Mouse (Mus musculus) testis, adult 2 months (tissue): ENCODE data around the gene Capns1. TPM values are rescaled to one million over a fixed set of nuclear protein-coding genes. Genes with fewer than 3 reads are reported as not detected.
"Not testable (repeated sequence)": the region's sequence is repeated elsewhere in the genome, so short reads cannot be mapped to it uniquely, and the experiment has no call there.

Source experiments
- H3K27ac ChIP-seq: fragments of 200-500 bp; 2 replicates; pipeline ENCODE4 v1.5.1; 2012; ENCODE audit warnings: low read depth, low read length; ENCODE audit not compliant: control insufficient read depth, insufficient read depth
- H3K27me3 ChIP-seq: fragments of 200-500 bp; 2 replicates; pipeline ENCODE4 v1.6.1; 2012; ENCODE audit warnings: mild to moderate bottlenecking, low read length, moderate library complexity; ENCODE audit not compliant: control insufficient read depth, insufficient read depth
- H3K36me3 ChIP-seq: fragments of 200-500 bp; 2 replicates; pipeline ENCODE4 v1.6.1; 2012; ENCODE audit warnings: mild to moderate bottlenecking, low read length; ENCODE audit not compliant: control insufficient read depth, insufficient read depth
- H3K4me1 ChIP-seq: fragments of 200-500 bp; 2 replicates; pipeline ENCODE4 v1.6.1; 2012; ENCODE audit warnings: low read length; ENCODE audit not compliant: control insufficient read depth, insufficient read depth
- H3K4me3 ChIP-seq: fragments of 200-500 bp; 2 replicates; pipeline ENCODE4 v1.5.1; 2012; ENCODE audit warnings: low read depth, mild to moderate bottlenecking, low read length, moderate library complexity, mixed read lengths; ENCODE audit not compliant: control insufficient read depth
- CTCF ChIP-seq: fragments of 200-500 bp; IDR thresholded peaks from 2 replicates; pipeline ENCODE4 v1.5.1; 2012; ENCODE audit warnings: low read depth, mild to moderate bottlenecking, inconsistent platforms, low read length, moderate library complexity; ENCODE audit not compliant: control insufficient read depth, insufficient read depth, insufficient replicate concordance
- POLR2A ChIP-seq: fragments of 200-500 bp; IDR thresholded peaks from 2 replicates; pipeline ENCODE4 v1.6.1; 2012; ENCODE audit warnings: low read depth, mild to moderate bottlenecking, inconsistent platforms, low read length, moderate library complexity; ENCODE audit not compliant: control insufficient read depth
- polyA plus RNA-seq: library from polyadenylated mRNA; depleted of rRNA; stranded (reverse); fragments of >200 nt; gene quantifications from 2 replicates; pipeline ENCODE4 v1.2.3, GENCODE M21; 2012; rRNA removed

Gene Capns1
- polyA plus RNA-seq = 562 and 592 TPM in 2 replicates

- TF ChIP-seq CTCF (peak; percentile 71; the same call in 1 of the 2 replicates), POLR2A (no peak)
- no peaks in the 10 kb centered on the region for H3K36me3 ChIP-seq
- no peaks in the 10 kb centered on the region for H3K27me3 ChIP-seq
- H3K4me1 ChIP-seq = peaks cover 36% of the 10 kb centered on the region
- H3K4me3 ChIP-seq = no peak within 1 kb of the TSS; the same call in 1 of the 2 replicates
- H3K27ac ChIP-seq = peak within 1 kb of the TSS; percentile 79
Observed at GRCm38 (mm10) chr7:30198481-30198971, at the start of gene Capns1. TSS of gene Capns1 (minus strand) at chr7:30198811.

GRCm38 (mm10) chr7:30237374-30237773, 38.8 kb upstream of the Capns1 start:
- H3K27me3 ChIP-seq, H3K4me1 ChIP-seq, H3K4me3 ChIP-seq, H3K27ac ChIP-seq, H3K36me3 ChIP-seq: not testable (repeated sequence)

GRCm38 (mm10) chr7:30235625-30236024, 37.0 kb upstream of the Capns1 start, which contains the start of gene Ovol3:
TSS of gene Ovol3 (minus strand) at chr7:30235725.
- TF ChIP-seq CTCF = no peak
- no peak for TF ChIP-seq POLR2A
- Histone ChIP-seq H3K27ac (no peak within 1 kb of the TSS), H3K4me3 (no peak within 1 kb of the TSS), H3K4me1 (peaks cover 14% of the 10 kb centered on the region), H3K36me3 (no peaks in the 10 kb centered on the region), H3K27me3 (no peaks in the 10 kb centered on the region)

- Histone ChIP-seq H3K36me3 (no peaks in the 10 kb centered on the region), H3K27ac (no peak overlapping the region), H3K4me3 (no peak overlapping the region), H3K27me3 (no peaks in the 10 kb centered on the region), H3K4me1 (peaks cover 14% of the 10 kb centered on the region)
- TF ChIP-seq POLR2A (no peak), CTCF (no peak)
Observed at GRCm38 (mm10) chr7:30235091-30235490, 36.5 kb upstream of the Capns1 start.

- H3K4me3 ChIP-seq = no peak overlapping the region
- H3K4me1 ChIP-seq = peaks cover 14% of the 10 kb centered on the region
- H3K27me3 ChIP-seq = no peaks in the 10 kb centered on the region
- TF ChIP-seq CTCF (no peak), POLR2A (no peak)
- H3K36me3 ChIP-seq = no peaks in the 10 kb centered on the region
- H3K27ac ChIP-seq = no peak overlapping the region
Observed at GRCm38 (mm10) chr7:30234276-30234858, 35.8 kb upstream of the Capns1 start.

- peak overlapping the region; percentile 97 for H3K4me3 ChIP-seq
- H3K4me1 ChIP-seq = peaks cover 14% of the 10 kb centered on the region
- TF ChIP-seq CTCF (no peak), POLR2A (no peak)
- H3K36me3 ChIP-seq = no peaks in the 10 kb centered on the region
- H3K27ac ChIP-seq = peak overlapping the region; percentile 5; the same call in 1 of the 2 replicates
- H3K27me3 ChIP-seq = no peaks in the 10 kb centered on the region
Observed at GRCm38 (mm10) chr7:30233387-30233786, 34.8 kb upstream of the Capns1 start.

- Histone ChIP-seq H3K36me3 (no peaks in the 10 kb centered on the region; the same call in 1 of the 2 replicates), H3K4me1 (peaks cover 14% of the 10 kb centered on the region), H3K4me3 (peak overlapping the region; percentile 97), H3K27me3 (no peaks in the 10 kb centered on the region), H3K27ac (peak overlapping the region; percentile 93)
- peak; percentile 36; the same call in 1 of the 2 replicates for TF ChIP-seq CTCF
- TF ChIP-seq POLR2A = no peak; the same call in 1 of the 2 replicates
Observed at GRCm38 (mm10) chr7:30232631-30233148, 34.1 kb upstream of the Capns1 start.
